26 mouse cellular contexts compared by ENCODE assay signal in the genomic region with DNA sequence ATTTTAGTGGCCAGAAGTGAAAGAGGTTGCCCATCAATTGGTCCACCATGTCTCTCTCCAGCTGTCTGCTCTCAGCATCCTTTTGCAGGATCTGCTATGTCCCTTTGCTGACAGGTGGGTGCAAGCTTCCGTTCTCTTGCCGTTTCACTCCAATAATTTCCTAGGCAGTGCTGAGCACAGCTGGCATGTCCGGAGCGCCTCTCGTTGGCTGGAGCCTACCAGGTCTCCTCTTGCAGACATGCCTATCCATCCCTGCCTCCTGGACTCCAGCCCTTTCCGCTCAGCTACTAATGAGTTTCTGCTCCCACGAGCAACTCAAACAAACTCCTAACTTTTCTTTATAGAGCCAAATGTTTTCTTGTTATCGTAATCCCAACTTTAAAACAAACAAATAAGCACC. TPM values are rescaled to one million over a fixed set of nuclear protein-coding genes. Genes with fewer than 3 reads are reported as not detected.
DNase-seq lines count a peak whose midpoint lies in the region; ATAC-seq and TF ChIP-seq lines count a peak whose summit lies in the region.
"Had no signal": no experiment of that assay in that cellular context is flagged by ENCODE, and none has a peak within 500 bp of the region (broad histone marks: within the 10 kb centered on the region; RNA-seq: fewer than 3 reads in every experiment).

No protein-coding gene starts in this region.

- no peak for ATAC-seq in kidney, postnatal 0 days (replicated peaks; ENCODE audit: low FRiP score, low read depth)
- no peak for ATAC-seq in midbrain, embryonic 13.5 days
- ATAC-seq in hindbrain, embryonic 11.5 days (ENCODE audit: low FRiP score) = no peak
- ATAC-seq: activated CD4-positive, CD25-positive, alpha-beta regulatory T cell, adult 4 months; forebrain, postnatal 0 days; hindbrain, embryonic 16.5 days; midbrain, embryonic 16.5 days had no signal

- no peaks in the 10 kb centered on the region for H3K27me3 ChIP-seq in kidney, adult 2 months (replicated peaks; ENCODE audit: control insufficient read depth, insufficient read depth, low read length)
- no peaks in the 10 kb centered on the region for H3K27me3 ChIP-seq in kidney, postnatal 0 days (ENCODE audit: insufficient read depth, low read length)
- no peaks in the 10 kb centered on the region for H3K27me3 ChIP-seq in midbrain, embryonic 13.5 days
- H3K27me3 ChIP-seq in hindbrain, embryonic 11.5 days (ENCODE audit: control insufficient read depth, insufficient read depth, low read length) = no peaks in the 10 kb centered on the region
- H3K27me3 ChIP-seq: CH12.LX; lung, embryonic 15.5 days had no signal

- H3K9me3 ChIP-seq in kidney, postnatal 0 days (replicated peaks; ENCODE audit: low read length) = no peaks in the 10 kb centered on the region; the same call in 1 of the 2 replicates
- peaks cover 13% of the 10 kb centered on the region; the same call in 1 of the 2 replicates for H3K9me3 ChIP-seq in midbrain, embryonic 13.5 days
- H3K9me3 ChIP-seq in hindbrain, embryonic 11.5 days (ENCODE audit: control insufficient read depth, low read length) = no peaks in the 10 kb centered on the region
- H3K9me3 ChIP-seq: lung, embryonic 15.5 days had no signal

- no peak overlapping the region for H3K27ac ChIP-seq in kidney, adult 2 months (ENCODE audit: insufficient read depth, low read depth, low read length)
- no peak overlapping the region for H3K27ac ChIP-seq in kidney, postnatal 0 days
- H3K27ac ChIP-seq in midbrain, embryonic 13.5 days = no peak overlapping the region
- H3K27ac ChIP-seq in hindbrain, embryonic 11.5 days (ENCODE audit: low read depth, low read length) = no peak overlapping the region
- H3K27ac ChIP-seq: hindbrain, embryonic 10.5 days; lung, embryonic 15.5 days; midbrain, embryonic 10.5 days; stomach, postnatal 0 days had no signal

- no peak overlapping the region for H3K4me2 ChIP-seq in kidney, postnatal 0 days (ENCODE audit: low read length)
- H3K4me2 ChIP-seq in midbrain, embryonic 13.5 days (replicated peaks) = no peak overlapping the region
- no peak overlapping the region for H3K4me2 ChIP-seq in hindbrain, embryonic 11.5 days (replicated peaks; ENCODE audit: low read depth, low read length)
- H3K4me2 ChIP-seq: lung, embryonic 15.5 days had no signal

- TF ChIP-seq POLR2A in kidney, adult 2 months (IDR thresholded peaks at IDR 0.05; ENCODE audit: low read depth, low read length) = no peak

- 38% methylated on average over 8 of the region's 8 CpGs for WGBS in kidney, adult 2 months
- 52% methylated on average over 8 of the region's 8 CpGs for WGBS in kidney, postnatal 0 days
- WGBS in midbrain, embryonic 13.5 days = 94% methylated on average over 8 of the region's 8 CpGs
- 89% methylated on average over 8 of the region's 8 CpGs for WGBS in hindbrain, embryonic 11.5 days

- H3K4me3 ChIP-seq in kidney, adult 2 months (ENCODE audit: insufficient read depth, low read depth, low read length) = no peak overlapping the region
- no peak overlapping the region for H3K4me3 ChIP-seq in kidney, postnatal 0 days (replicated peaks; ENCODE audit: low read depth, low read length)
- H3K4me3 ChIP-seq in midbrain, embryonic 13.5 days (replicated peaks) = no peak overlapping the region
- no peak overlapping the region for H3K4me3 ChIP-seq in hindbrain, embryonic 11.5 days (ENCODE audit: low read depth, low read length)
- H3K4me3 ChIP-seq: erythroblast, embryonic 14.5 days; hindbrain, embryonic 10.5 days; lung, embryonic 15.5 days; midbrain, embryonic 10.5 days had no signal

- no peak for TF ChIP-seq CTCF in kidney, adult 2 months (conservative IDR thresholded peaks at IDR 0.05; ENCODE audit: insufficient read depth, insufficient read length, low read depth, low read length)
- no peak for TF ChIP-seq CTCF in kidney, postnatal 0 days (IDR thresholded peaks at IDR 0.05; ENCODE audit: low read depth)

- DNase-seq in gastrocnemius, adult 18-20 months (ENCODE audit: low spot score) = peak; percentile 24
- DNase-seq in gastrocnemius, adult 8-10 months (ENCODE audit: low spot score in 2 of 2) = no peak
- DNase-seq in kidney, adult 2 months = peak; percentile 82
- DNase-seq in kidney, adult 18-20 months = no peak
- DNase-seq in kidney, postnatal 0 days (ENCODE audit: low spot score) = peak; percentile 66
- peak; percentile 50 to 73 for DNase-seq in kidney, postnatal 4 days
- no peak for DNase-seq in hindbrain, embryonic 11.5 days (ENCODE audit: low spot score)
- DNase-seq: adrenal gland, adult 2 months; adrenal gland, postnatal 36 days; cerebellum, adult 18-20 months; cerebellum, postnatal 10 days; forebrain, postnatal 0 days; heart, postnatal 14 days; layer of hippocampus, adult 9-11 months; right cerebral cortex, postnatal 25 days; thymus, adult 2 months had no signal

- H3K36me3 ChIP-seq in kidney, adult 2 months (ENCODE audit: control insufficient read depth, insufficient read depth, low read length) = peaks cover 19% of the 10 kb centered on the region
- peaks cover 48% of the 10 kb centered on the region for H3K36me3 ChIP-seq in kidney, postnatal 0 days (ENCODE audit: insufficient read depth, low read length)
- H3K36me3 ChIP-seq in midbrain, embryonic 13.5 days = peaks cover 61% of the 10 kb centered on the region
- peaks cover 35% of the 10 kb centered on the region for H3K36me3 ChIP-seq in hindbrain, embryonic 11.5 days (ENCODE audit: control insufficient read depth, insufficient read depth, low read length)

- no peak overlapping the region for H3K9ac ChIP-seq in kidney, postnatal 0 days (ENCODE audit: low read depth, low read length)
- no peak overlapping the region for H3K9ac ChIP-seq in midbrain, embryonic 13.5 days (replicated peaks)
- H3K9ac ChIP-seq in hindbrain, embryonic 11.5 days (ENCODE audit: low read depth, low read length) = no peak overlapping the region
- H3K9ac ChIP-seq: forebrain, postnatal 0 days; lung, embryonic 15.5 days had no signal

- H3K4me1 ChIP-seq in kidney, adult 2 months (ENCODE audit: control insufficient read depth, insufficient read depth, low read length) = peaks cover 10% of the 10 kb centered on the region
- peaks cover 5% of the 10 kb centered on the region; the same call in 1 of the 2 replicates for H3K4me1 ChIP-seq in kidney, postnatal 0 days (replicated peaks; ENCODE audit: insufficient read depth, low read length)
- H3K4me1 ChIP-seq in midbrain, embryonic 13.5 days (replicated peaks) = peaks cover 38% of the 10 kb centered on the region
- peaks cover 6% of the 10 kb centered on the region for H3K4me1 ChIP-seq in hindbrain, embryonic 11.5 days (replicated peaks; ENCODE audit: control insufficient read depth, insufficient read depth, low read length)

RNA-seq across cellular contexts. Expression of a gene that starts 6.4 kb away (rescaled TPM):
- total RNA-seq in gastrocnemius, adult 18-20 months (2021) = 10 to 100 TPM; 63.8 to 88.7 TPM
- total RNA-seq in gastrocnemius, adult 8-10 months (2022) = 10 to 100 TPM; 36.5 to 88.3 (median 52.5) TPM
- polyA plus RNA-seq in kidney, adult 2 months (2012; rRNA removed) = 21.2 and 21.5 TPM in 2 replicates
- 8.5 TPM in 2 replicates for polyA plus RNA-seq in kidney, postnatal 0 days (2015; fragmentation: Nextera tagmentation; extraction: Ambion mirVana)
- polyA plus RNA-seq in midbrain, embryonic 13.5 days (2015; fragmentation: Nextera tagmentation; extraction: Ambion mirVana) = 11.0 and 12.0 TPM in 2 replicates
- 12.1 and 14.3 TPM in 2 replicates for polyA plus RNA-seq in hindbrain, embryonic 11.5 days (2014; fragmentation: Nextera tagmentation; extraction: Ambion mirVana)

Comparison
In these comparisons a context has a peak if more than half of its experiments do, and no peak if none do; other contexts are left out.
1. DNase-seq: peak in gastrocnemius, adult 18-20 months (single experiment), kidney, adult 2 months (single experiment), kidney, postnatal 0 days (single experiment) and kidney, postnatal 4 days (2 of 2); none in gastrocnemius, adult 8-10 months (0 of 2), kidney, adult 18-20 months (single experiment) and hindbrain, embryonic 11.5 days (single experiment).